Mouse (Mus musculus): Measurements from ENCODE around the gene Bspry.

GRCm38 (mm10) chr4:62524651-62525488 lies 45.0 kb downstream of the Bspry start, which contains the start of the genes Pole3 and 4933430I17Rik:
- TF ChIP-seq CTCF (IDR thresholded peaks at IDR 0.05; ENCODE audit: insufficient read depth, low read depth, low read length) (no peak), POLR2A (IDR thresholded peaks at IDR 0.05; ENCODE audit: insufficient read depth, low read depth, low read length) (no peak)
